Mouse (Mus musculus): ENCODE results near the gene 1700001C19Rik.

GRCm38 (mm10) chr17:47376779-47377280 is 60.3 kb downstream of the 1700001C19Rik start:
- TF ChIP-seq CTCF (IDR thresholded peaks at IDR 0.05): no peak
- no peak for TF ChIP-seq POLR2A (IDR thresholded peaks at IDR 0.05; ENCODE audit: insufficient read depth, low read depth, low read length)
- TF ChIP-seq EP300 (IDR thresholded peaks at IDR 0.05; ENCODE audit: insufficient read depth, low read depth, low read length): no peak

All from heart, adult 2 months (tissue).